Mouse (Mus musculus) adrenal gland, postnatal 10 days (tissue): Measurements from ENCODE around the gene Styk1. TPM values are rescaled to one million over a fixed set of nuclear protein-coding genes. Genes with fewer than 3 reads are reported as not detected.
"Not testable (repeated sequence)": the region's sequence is repeated elsewhere in the genome, so short reads cannot be mapped to it uniquely, and the experiment has no call there.

ENCODE experiments used
- DNase-seq: peaks from one replicate; pipeline ENCODE4 v3.0.0; 2021; ENCODE audit warnings: mixed read lengths
- total RNA-seq, 2 experiments: library from RNA; stranded (reverse); gene quantifications; 2 replicates each; pipeline ENCODE4 v1.2.3; 2021

Gene Styk1
- total RNA-seq, 2 experiments from 2014 or later: 0.36 to 0.67 TPM

DNA sequence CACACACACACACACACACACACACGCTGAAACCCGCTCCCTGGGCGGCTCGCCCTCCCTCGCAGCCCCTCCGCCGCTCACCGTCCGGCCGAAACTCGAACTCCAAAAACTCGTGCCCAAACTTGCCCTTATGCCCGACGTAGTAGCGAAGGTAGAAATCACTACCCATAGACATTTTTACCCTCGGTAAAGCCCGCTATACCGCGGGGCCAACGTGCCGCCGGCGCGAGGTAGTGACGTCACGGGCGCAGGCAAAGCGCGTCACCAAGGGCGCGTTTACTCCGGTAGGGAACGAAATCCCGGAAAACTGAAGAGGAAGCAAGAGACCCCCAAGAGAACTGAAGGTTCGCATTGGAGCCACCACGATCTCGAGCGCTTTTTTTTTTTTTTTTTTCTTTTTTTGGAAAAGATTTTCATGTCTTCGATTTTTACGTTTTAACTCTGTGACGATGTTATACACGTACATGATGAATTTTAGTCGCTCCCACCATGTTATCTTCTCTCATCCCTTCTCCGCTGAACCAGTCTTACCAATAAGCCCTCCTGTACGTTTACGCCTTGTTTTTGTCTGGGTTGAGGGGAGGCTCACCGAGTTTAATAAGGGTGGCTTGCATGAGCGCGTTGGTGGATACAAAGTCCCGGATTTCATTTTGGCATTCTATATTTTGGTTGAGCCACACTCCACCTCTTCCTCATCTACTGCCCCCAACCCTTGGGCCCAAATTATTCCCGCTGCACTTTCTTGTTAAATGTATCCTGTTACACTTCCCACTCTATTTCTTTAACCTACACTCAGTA lies 60.2 kb downstream of the Styk1 start, which contains the start of gene Magohb:
TSS of gene Magohb (minus strand) at position 254 of the 798 bp plus-strand sequence.
- DNase-seq: peak; percentile 94

DNA sequence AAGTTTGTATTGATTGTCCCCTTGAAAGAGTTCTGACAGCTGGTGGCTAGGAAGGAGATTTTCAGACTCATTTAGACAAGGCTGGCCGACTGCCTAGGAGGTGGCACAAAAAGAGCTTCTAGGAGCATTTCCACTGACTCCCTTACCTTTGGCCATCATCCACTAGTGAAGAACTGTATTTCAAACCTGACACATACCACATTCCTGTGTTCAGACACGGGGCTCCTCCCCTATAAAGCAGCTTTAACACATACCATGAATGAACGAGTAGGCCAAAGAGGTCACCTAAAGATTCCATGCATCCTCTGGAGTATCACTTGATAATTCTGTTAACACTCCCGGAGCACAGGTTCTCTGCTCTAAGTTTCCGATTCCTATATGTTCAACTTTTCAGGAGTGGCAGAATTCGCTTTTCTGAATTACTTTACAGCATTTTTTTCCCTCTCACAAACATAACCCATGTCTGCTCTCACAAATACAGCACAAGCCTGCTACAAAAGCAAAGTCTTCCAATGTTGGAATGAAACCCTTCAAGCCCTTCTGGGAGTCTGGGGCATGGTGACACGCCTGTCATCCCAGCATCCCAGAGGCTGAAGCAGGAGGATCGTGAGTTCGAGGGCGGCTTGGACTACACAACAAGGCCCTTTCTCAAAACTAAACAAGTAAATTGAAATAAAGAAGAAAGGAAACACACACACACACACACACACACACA lies 61.0 kb downstream of the Styk1 start:
- peak; percentile 12 for DNase-seq

DNA sequence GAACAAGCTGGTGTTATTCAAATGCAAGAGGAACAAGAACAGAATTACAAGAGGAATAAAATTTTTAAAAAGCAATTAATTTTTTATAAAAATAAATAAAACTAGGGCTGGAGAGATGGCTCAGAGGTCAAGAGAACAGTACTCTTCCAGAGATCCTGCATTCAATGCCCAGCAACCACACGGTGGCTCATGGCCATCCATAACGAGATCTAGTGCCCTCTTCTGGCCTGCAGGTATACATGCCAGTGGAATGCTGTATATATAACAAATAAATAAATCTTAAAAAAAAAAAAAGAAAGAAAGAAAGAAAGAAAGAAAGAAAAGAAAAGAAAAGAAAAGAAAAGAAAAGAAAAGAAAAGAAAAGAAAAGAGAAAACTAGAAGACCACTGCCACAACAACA lies 63.0 kb downstream of the Styk1 start:
- DNase-seq: peak; percentile 46

DNA sequence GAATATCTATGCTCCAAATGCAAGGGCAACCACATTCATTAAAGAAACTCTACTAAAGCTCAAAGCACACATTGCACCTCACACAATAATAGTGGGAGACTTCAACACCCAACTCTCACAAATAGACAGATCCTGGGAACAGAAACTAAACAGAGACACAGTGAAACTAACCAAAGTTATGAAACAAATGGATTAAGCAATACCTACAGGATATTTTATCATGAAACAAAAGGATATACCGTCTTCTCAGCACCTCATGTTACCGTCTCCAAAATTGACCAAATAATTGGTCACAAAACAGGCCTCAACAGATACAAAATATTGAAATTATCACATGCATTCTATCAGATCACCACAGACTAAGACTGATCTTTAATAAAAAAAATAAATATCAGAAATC lies 75.2 kb downstream of the Styk1 start:
- DNase-seq: not testable (repeated sequence)

DNA sequence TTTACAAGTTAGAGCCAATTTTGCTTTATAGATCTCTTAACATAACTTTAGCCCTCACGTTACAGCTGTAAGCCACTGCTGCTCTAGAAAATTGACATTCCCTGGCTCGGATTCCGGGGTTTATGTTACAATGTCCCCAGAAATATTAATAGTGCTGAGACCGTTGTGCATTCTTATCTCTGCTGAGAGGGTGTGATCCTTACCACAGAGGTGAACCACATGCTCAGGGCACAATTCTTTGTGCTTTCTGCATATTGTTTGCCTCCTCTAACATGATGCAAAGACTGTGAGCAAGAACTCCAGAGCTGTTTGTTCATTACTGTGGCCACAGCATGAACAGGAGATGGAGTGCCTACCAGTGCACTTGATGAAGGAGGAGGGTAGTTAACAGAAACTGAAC lies 76.7 kb downstream of the Styk1 start:
- no peak for DNase-seq

DNA sequence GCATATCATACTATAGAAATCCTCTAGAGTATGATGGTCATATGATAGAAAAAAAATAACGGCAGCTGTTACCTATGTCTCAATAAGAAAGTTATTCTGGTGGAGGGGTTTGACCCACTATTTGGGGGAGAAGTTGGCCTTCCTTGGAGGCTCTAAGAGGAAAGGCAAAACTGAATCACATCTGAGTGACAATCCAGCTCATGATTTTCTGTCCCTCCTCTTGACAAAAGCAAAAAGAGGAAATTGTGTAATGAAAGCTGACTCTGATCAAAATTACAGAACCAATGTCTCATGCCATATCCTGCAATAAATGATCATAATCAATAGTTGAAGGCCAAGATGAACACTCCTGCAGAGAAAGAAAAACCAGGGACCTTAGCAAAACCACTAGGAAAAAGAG lies 81.1 kb downstream of the Styk1 start:
- no peak for DNase-seq

DNA sequence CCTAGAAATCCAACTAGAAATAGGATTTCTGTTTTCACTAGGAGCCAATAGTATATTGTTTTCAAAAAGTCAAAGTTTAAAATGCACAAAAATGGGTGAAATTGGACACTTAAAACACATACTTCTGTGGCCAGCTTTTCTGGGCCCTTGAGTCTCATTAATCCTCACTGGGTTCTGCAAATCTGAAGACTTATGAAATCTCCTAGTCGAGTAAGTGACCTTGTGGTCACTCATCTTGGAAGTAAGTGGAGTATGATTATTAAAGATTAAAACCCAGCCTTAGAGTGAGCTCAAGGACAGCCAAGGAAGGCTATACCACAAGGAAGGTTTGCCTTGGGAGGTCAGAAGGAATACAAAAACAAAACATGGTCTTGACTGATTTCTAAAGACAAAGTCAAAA lies 83.1 kb downstream of the Styk1 start:
- DNase-seq: no peak

DNA sequence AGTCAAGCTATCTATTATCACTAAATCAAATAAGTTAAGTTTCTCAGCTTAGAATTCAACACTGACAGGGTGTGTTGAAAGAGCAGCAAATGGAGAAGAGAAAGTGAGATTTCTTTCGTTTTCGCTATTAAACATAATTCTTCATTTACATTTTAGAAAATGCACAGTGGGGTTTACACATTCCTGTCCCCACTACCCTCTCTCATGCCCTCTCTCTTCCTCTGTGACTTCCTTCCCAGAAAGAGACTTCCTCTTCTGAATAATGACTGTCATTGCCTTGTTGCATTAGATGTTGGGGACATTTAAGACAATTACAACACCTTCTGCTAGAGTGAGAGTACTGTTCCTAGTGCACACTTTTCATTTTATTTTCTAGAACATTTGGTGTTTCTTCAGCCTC lies 83.8 kb downstream of the Styk1 start:
- DNase-seq: no peak

DNA sequence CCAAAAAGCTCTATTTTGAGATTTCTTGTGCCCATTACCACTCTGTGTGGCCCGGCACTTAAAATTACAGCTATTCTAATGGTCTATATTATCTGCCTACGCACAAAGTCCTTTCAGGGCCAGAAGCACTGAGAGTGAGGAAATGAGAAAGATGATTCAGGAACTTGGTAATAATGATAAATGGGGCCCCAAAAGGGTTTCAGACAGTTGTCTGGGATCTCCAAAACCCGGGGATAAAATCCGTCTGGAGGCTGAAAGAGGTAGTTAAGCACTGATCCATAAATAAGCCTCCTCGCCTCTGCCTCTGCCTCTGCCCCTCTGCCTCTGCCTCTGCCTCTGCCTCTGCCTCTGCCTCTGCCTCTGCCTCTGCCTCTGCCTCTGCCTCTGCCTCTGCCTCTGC lies 89.2 kb downstream of the Styk1 start:
- no peak for DNase-seq

DNA sequence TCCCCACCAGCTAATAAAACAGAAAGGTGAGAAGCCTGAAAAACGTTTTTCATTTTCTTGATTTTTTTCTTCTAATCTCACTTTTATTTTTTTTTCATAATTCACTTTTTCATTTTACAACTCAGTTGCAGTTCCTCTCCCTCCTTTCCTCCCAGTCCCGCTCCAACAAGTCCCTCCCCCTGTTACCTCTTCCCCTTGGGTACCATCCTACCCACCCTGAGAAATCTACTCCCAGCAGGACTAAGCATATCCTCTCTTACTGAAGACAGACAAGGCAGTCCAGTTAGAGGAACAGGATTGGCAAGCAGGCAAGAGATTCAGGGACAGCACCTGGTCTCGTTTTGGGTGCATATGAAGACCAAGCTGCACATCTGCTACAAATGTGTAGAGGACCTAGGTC lies 90.6 kb downstream of the Styk1 start:
- no peak for DNase-seq

DNA sequence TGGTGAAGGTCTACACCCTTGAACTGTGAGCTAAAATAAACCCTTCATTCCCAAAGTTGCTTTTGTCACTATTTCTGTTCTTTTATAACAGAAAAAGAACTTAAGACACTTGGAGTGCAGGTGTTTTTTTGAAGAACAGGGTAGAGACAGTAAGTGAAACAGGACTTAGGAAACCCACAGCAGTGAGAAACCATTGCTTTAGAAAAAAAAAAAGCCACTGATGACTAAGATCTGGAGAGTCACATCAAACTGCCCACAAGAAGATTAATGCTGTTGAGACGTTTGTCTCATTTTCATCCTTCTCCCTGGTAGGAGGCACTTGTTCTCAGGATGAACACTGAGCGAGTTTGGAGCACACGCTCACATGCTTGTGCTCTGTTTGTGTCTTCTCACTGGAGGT lies 91.4 kb downstream of the Styk1 start:
- DNase-seq: no peak

Other genes with a start within 250 kb of the Styk1 start
- gene Klra2, start 106.2 kb downstream of the Styk1 start, total RNA-seq: under 1 TPM; 0.57 to 0.91 TPM
- gene Magohb, start 60.4 kb downstream of the Styk1 start, total RNA-seq: 10 to 100 TPM; 13.5 to 16.7 TPM
- 100 to 1,000 TPM; 245 to 254 TPM for gene Ybx3, start 34.9 kb upstream of the Styk1 start, total RNA-seq
- gene 5430401F13Rik, start 132.8 kb upstream of the Styk1 start, total RNA-seq: not detected
- not detected for gene Gm6619, start 132.8 kb upstream of the Styk1 start, total RNA-seq